Mouse (Mus musculus): ENCODE results near the gene Trim25. TPM values are rescaled to one million over a fixed set of nuclear protein-coding genes. Genes with fewer than 3 reads are reported as not detected.

Trim25 gene
- polyA plus RNA-seq, 1 experiment, result 51.5 TPM

GRCm38 (mm10) chr11:88958851-88959250, 40.3 kb upstream of the Trim25 start:
- 60% methylated on average over 3 of the region's 3 CpGs for WGBS
- Histone ChIP-seq H3K4me3 (replicated peaks; ENCODE audit: extremely low read depth, low read depth, low read length) (no peak overlapping the region), H3K4me1 (ENCODE audit: control insufficient read depth, insufficient read depth, low read length) (no peaks in the 10 kb centered on the region)
- no peak for TF ChIP-seq CTCF (IDR thresholded peaks at IDR 0.05; ENCODE audit: insufficient read depth, low read length)
- no peak for TF ChIP-seq POLR2A (IDR thresholded peaks at IDR 0.05; ENCODE audit: borderline replicate concordance, extremely low read depth, low read depth, low read length)
- no peak for DNase-seq

- no peak for DNase-seq
- WGBS, result 95% methylated on average over 2 of the region's 3 CpGs
- H3K4me1 ChIP-seq (ENCODE audit: control insufficient read depth, insufficient read depth, low read length), result no peaks in the 10 kb centered on the region
- TF ChIP-seq CTCF (IDR thresholded peaks at IDR 0.05; ENCODE audit: insufficient read depth, low read length), result no peak
- TF ChIP-seq POLR2A (IDR thresholded peaks at IDR 0.05; ENCODE audit: borderline replicate concordance, extremely low read depth, low read depth, low read length), result no peak
- no peak within 1 kb of the TSS for H3K4me3 ChIP-seq (replicated peaks; ENCODE audit: extremely low read depth, low read depth, low read length)
These were observed 32.3 kb upstream of the Trim25 start, which contains the start of gene Elobl for GRCm38 (mm10) chr11:88966881-88967361. Gene Elobl (minus strand): TSS chr11:88966931.

DNA sequence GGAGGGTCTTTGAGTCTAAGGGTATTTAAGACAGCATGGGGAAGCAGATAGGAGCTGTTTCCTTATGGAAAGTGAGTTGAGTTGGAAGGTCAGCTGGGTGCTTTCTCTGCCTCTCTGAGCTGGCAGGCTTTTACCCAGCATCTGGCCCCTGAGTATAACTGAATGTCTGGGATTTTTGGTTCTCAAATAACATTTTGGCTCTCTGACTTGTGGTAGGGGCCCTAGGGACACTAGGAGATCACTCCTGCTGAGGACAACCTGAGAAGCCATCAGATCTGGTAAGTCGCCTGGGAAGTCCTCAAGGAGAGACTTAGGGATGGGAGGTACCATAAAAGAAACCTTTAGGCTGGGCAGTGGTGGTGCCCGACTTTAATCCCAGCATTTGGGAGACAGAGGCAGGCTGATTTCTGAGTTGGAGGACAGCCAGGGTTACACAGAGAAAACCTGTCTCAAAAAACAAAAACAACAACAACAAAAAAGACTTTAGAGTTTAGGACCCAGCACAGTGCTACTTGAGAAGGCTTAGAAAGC, 28.9 kb upstream of the Trim25 start, which contains the start of gene Coil:
TSS of gene Coil (plus strand) at position 51 of the 531 bp plus-strand sequence.
- DNase-seq, result peak; percentile 23
- 30% methylated on average over 2 of the region's 2 CpGs for WGBS
- Histone ChIP-seq H3K4me1 (ENCODE audit: control insufficient read depth, insufficient read depth, low read length) (peaks cover 3% of the 10 kb centered on the region; the same call in 1 of the 2 replicates), H3K4me3 (replicated peaks; ENCODE audit: extremely low read depth, low read depth, low read length) (no peak within 1 kb of the TSS)
- TF ChIP-seq CTCF (IDR thresholded peaks at IDR 0.05; ENCODE audit: insufficient read depth, low read length) (no peak), POLR2A (IDR thresholded peaks at IDR 0.05; ENCODE audit: borderline replicate concordance, extremely low read depth, low read depth, low read length) (no peak)

GRCm38 (mm10) chr11:88973776-88974701, 25.1 kb upstream of the Trim25 start:
- peak; percentile 91 for DNase-seq
- peak; percentile 60; the same call in 1 of the 2 replicates for TF ChIP-seq POLR2A (IDR thresholded peaks at IDR 0.05; ENCODE audit: borderline replicate concordance, extremely low read depth, low read depth, low read length)
- TF ChIP-seq CTCF (IDR thresholded peaks at IDR 0.05; ENCODE audit: insufficient read depth, low read length), result peak; percentile 62
- 2% methylated on average over 62 of the region's 62 CpGs for WGBS
- peaks cover 3% of the 10 kb centered on the region; the same call in 1 of the 2 replicates for H3K4me1 ChIP-seq (ENCODE audit: control insufficient read depth, insufficient read depth, low read length)
- H3K4me3 ChIP-seq (replicated peaks; ENCODE audit: extremely low read depth, low read depth, low read length), result peak overlapping the region; percentile 79

DNA sequence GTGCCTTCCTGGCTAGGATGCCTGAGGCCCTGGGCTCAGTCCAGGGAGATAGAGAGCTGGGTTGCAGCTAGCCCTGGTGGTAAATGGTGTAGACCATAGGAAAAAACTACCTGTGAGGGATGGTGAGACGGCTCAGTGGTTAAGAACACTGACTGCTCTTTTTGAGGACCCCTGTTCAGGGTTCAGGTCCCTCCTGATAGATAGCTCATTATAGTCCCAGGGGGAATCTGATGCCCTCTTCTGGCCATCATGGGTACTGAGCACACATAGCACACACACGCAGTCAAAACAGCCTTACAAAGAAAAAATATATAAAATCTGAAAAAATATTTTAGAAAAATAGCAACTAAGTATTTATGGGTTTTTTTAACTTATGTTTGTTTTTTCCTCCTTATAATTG, 22.9 kb upstream of the Trim25 start:
- WGBS, result 94% methylated on average over 2 of the region's 2 CpGs
- H3K4me1 ChIP-seq (ENCODE audit: control insufficient read depth, insufficient read depth, low read length), result peaks cover 3% of the 10 kb centered on the region; the same call in 1 of the 2 replicates
- DNase-seq, result no peak
- no peak overlapping the region for H3K4me3 ChIP-seq (replicated peaks; ENCODE audit: extremely low read depth, low read depth, low read length)
- no peak for TF ChIP-seq POLR2A (IDR thresholded peaks at IDR 0.05; ENCODE audit: borderline replicate concordance, extremely low read depth, low read depth, low read length)
- TF ChIP-seq CTCF (IDR thresholded peaks at IDR 0.05; ENCODE audit: insufficient read depth, low read length), result peak; percentile 8; the same call in 1 of the 2 replicates

DNA sequence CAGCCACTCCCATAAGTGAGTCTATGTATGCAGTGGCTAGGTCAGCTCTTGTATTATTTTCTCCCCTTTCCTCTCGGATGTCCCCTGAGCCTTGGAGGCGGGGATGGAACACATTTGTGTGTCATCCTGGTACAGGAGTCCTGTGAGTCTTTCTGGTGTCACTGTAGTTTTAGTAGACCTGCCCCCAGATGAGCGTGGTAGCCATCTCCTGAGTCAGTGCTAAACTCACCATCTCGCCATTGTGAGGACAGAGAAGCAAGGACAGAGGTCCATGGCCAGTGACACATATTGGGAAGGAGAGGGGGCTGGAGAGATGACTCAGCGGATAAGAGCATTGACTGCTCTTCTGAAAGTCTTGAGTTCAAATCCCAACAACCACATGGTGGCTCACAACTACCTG, 22.0 kb upstream of the Trim25 start:
- no peak overlapping the region for H3K4me3 ChIP-seq (replicated peaks; ENCODE audit: extremely low read depth, low read depth, low read length)
- H3K4me1 ChIP-seq (ENCODE audit: control insufficient read depth, insufficient read depth, low read length), result peaks cover 3% of the 10 kb centered on the region; the same call in 1 of the 2 replicates
- DNase-seq, result no peak
- TF ChIP-seq POLR2A (IDR thresholded peaks at IDR 0.05; ENCODE audit: borderline replicate concordance, extremely low read depth, low read depth, low read length), result no peak
- no peak for TF ChIP-seq CTCF (IDR thresholded peaks at IDR 0.05; ENCODE audit: insufficient read depth, low read length)
- 93% methylated on average over 5 of the region's 5 CpGs for whole genome bisulfite sequencing

DNA sequence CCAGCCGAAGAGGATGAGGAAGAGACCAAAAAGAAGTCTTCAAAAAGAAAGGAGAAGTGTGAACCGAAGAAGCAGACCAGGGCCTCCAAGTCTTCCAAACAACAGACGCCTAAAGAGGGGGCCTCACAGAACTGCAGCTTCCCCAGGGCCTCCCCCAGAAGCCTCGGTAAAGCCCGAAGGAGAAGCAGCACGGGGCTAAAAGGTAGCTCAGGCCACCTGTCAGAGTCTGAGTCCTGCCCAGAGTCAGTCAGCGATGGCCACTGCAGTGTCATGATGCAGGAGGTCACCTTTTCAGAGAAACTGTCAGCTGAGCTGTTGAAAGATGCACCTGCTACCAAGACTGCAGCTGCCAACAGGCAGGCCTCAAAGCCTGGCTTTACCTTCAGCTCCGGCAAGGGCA, 17.8 kb upstream of the Trim25 start:
- no peaks in the 10 kb centered on the region for H3K4me1 ChIP-seq (ENCODE audit: control insufficient read depth, insufficient read depth, low read length)
- TF ChIP-seq CTCF (IDR thresholded peaks at IDR 0.05; ENCODE audit: insufficient read depth, low read length), result no peak
- 77% methylated on average over 8 of the region's 8 CpGs for WGBS

GRCm38 (mm10) chr11:88986616-88987015, 12.6 kb upstream of the Trim25 start:
- no peaks in the 10 kb centered on the region for H3K4me1 ChIP-seq (ENCODE audit: control insufficient read depth, insufficient read depth, low read length)
- DNase-seq, result no peak
- 83% methylated on average over 10 of the region's 10 CpGs for WGBS
- no peak overlapping the region for H3K4me3 ChIP-seq (replicated peaks; ENCODE audit: extremely low read depth, low read depth, low read length)
- TF ChIP-seq CTCF (IDR thresholded peaks at IDR 0.05; ENCODE audit: insufficient read depth, low read length) (no peak), POLR2A (IDR thresholded peaks at IDR 0.05; ENCODE audit: borderline replicate concordance, extremely low read depth, low read depth, low read length) (no peak)

More for the DNA sequence above, 17.8 kb upstream of the Trim25 start:
- no peak for DNase-seq
- no peak overlapping the region for H3K4me3 ChIP-seq (replicated peaks; ENCODE audit: extremely low read depth, low read depth, low read length)

DNA sequence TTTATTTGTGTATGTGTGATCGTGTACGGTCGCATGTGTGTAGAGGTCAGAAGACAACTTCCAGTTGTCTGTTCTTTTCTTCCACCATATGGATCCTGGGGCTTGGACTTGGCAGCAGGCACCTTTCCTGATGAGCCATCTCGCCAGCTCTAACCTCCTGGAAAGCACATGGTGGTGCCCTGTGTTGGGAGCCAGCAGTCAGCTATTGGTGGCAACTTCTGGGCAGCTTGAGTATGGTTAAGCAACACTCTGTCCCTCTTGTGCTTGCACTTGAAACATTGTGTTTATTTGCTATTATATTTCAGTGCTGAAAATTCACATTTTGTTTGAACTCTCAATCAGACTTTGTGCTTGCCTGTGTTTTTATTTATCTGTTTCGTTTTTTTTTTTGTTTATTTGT, 10.2 kb upstream of the Trim25 start:
- DNase-seq, result no peak
- no peak overlapping the region for H3K4me3 ChIP-seq (replicated peaks; ENCODE audit: extremely low read depth, low read depth, low read length)
- H3K4me1 ChIP-seq (ENCODE audit: control insufficient read depth, insufficient read depth, low read length), result peaks cover under 1% of the 10 kb centered on the region; the same call in 1 of the 2 replicates
- TF ChIP-seq CTCF (IDR thresholded peaks at IDR 0.05; ENCODE audit: insufficient read depth, low read length) (no peak), POLR2A (IDR thresholded peaks at IDR 0.05; ENCODE audit: borderline replicate concordance, extremely low read depth, low read depth, low read length) (no peak)
- WGBS, result 72% methylated on average over 5 of the region's 5 CpGs
